In genomic region chr4:139244176-139244575, GRCm38 (mm10) we compare ENCODE assay signal across 14 mouse cellular contexts. TPM values are rescaled to one million over a fixed set of nuclear protein-coding genes. Genes with fewer than 3 reads are reported as not detected.
A peak's percentile ranks its signal among the peaks of the same experiment; 100 is the strongest.
DNase-seq lines count a peak whose midpoint lies in the region; ATAC-seq lines count a peak whose summit lies in the region.
"Had no signal": no experiment of that assay in that cellular context is flagged by ENCODE, and none has a peak within 500 bp of the region (broad histone marks: within the 10 kb centered on the region; RNA-seq: fewer than 3 reads in every experiment).

No protein-coding gene starts in this region.

- no peak for DNase-seq in heart, embryonic 10.5 days (ENCODE audit: low spot score)
- no peak for DNase-seq in heart, postnatal 36 days
- DNase-seq in kidney, adult 9 months, result no peak
- DNase-seq in brain, adult 2 months (ENCODE audit: low read depth, low spot score), result peak; percentile 36
- DNase-seq in limb, embryonic 10.5 days (ENCODE audit: low spot score), result no peak
- DNase-seq: cerebellum, adult 11-12 months; gastrocnemius, postnatal 36 days; kidney, postnatal 36 days; layer of hippocampus, postnatal 36 days; right cerebral cortex, postnatal 4 days; thymus, adult 2 months had no signal

- H3K27ac ChIP-seq in heart, embryonic 10.5 days, result peak overlapping the region; percentile 39
- H3K27ac ChIP-seq in kidney, embryonic 16.5 days (ENCODE audit: low read length), result peak overlapping the region; percentile 39
- H3K27ac ChIP-seq in limb, embryonic 10.5 days, result peak overlapping the region; percentile 87; the same call in 1 of the 2 replicates

- 85% methylated on average over 3 of the region's 3 CpGs for WGBS in heart, embryonic 10.5 days
- 49% methylated on average over 3 of the region's 3 CpGs for WGBS in kidney, embryonic 16.5 days
- 87% methylated on average over 3 of the region's 3 CpGs for WGBS in limb, embryonic 10.5 days

- intact Hi-C loops in heart, postnatal 36 days (cut with DNase I), result no loop called here

- H3K9ac ChIP-seq in kidney, embryonic 16.5 days (replicated peaks; ENCODE audit: low read length), result no peak overlapping the region

- H3K27me3 ChIP-seq in heart, embryonic 10.5 days (ENCODE audit: insufficient read depth, poor library complexity, severe bottlenecking), result no peaks in the 10 kb centered on the region
- H3K27me3 ChIP-seq in kidney, embryonic 16.5 days (ENCODE audit: insufficient read depth, low read length), result no peaks in the 10 kb centered on the region
- no peaks in the 10 kb centered on the region for H3K27me3 ChIP-seq in limb, embryonic 10.5 days (ENCODE audit: low read depth, poor library complexity, severe bottlenecking)

- peaks cover 53% of the 10 kb centered on the region for H3K36me3 ChIP-seq in heart, embryonic 10.5 days
- peaks cover 16% of the 10 kb centered on the region; the same call in 1 of the 2 replicates for H3K36me3 ChIP-seq in kidney, embryonic 16.5 days (ENCODE audit: insufficient read depth, low read length)
- peaks cover 44% of the 10 kb centered on the region for H3K36me3 ChIP-seq in limb, embryonic 10.5 days

- H3K9me3 ChIP-seq in heart, embryonic 10.5 days, result no peaks in the 10 kb centered on the region
- H3K9me3 ChIP-seq in kidney, embryonic 16.5 days (ENCODE audit: low read length), result no peaks in the 10 kb centered on the region
- H3K9me3 ChIP-seq in limb, embryonic 10.5 days (replicated peaks), result no peaks in the 10 kb centered on the region

- peaks cover 74% of the 10 kb centered on the region for H3K4me1 ChIP-seq in heart, embryonic 10.5 days
- peaks cover 66% of the 10 kb centered on the region for H3K4me1 ChIP-seq in kidney, embryonic 16.5 days (ENCODE audit: insufficient read depth, low read length)
- H3K4me1 ChIP-seq in limb, embryonic 10.5 days, result peaks cover 90% of the 10 kb centered on the region

- H3K4me3 ChIP-seq in heart, embryonic 10.5 days, result no peak overlapping the region
- no peak overlapping the region for H3K4me3 ChIP-seq in kidney, embryonic 16.5 days (ENCODE audit: low read length)
- H3K4me3 ChIP-seq in limb, embryonic 10.5 days, result no peak overlapping the region
- H3K4me3 ChIP-seq: erythroblast, embryonic 14.5 days had no signal

- ATAC-seq in kidney, embryonic 16.5 days (ENCODE audit: low FRiP score, low TSS enrichment), result no peak
- ATAC-seq in cerebellum, adult (ENCODE audit: insufficient number of reproducible peaks, low FRiP score, low TSS enrichment), result no peak

- no peak overlapping the region for H3K4me2 ChIP-seq in kidney, embryonic 16.5 days (replicated peaks; ENCODE audit: low read depth, low read length)

RNA-seq across cellular contexts. Expression of gene Capzb, which starts 51.5 kb away (rescaled TPM):
- polyA plus RNA-seq in heart, embryonic 10.5 days (2016; fragmentation: Nextera tagmentation; extraction: Ambion mirVana), result 450 and 452 TPM in 2 replicates
- total RNA-seq in heart, postnatal 36 days (2021), result 100 to 1,000 TPM; 393 to 443 TPM
- 405 and 415 TPM in 2 replicates for polyA plus RNA-seq in kidney, embryonic 16.5 days (2015; fragmentation: Nextera tagmentation; extraction: Ambion mirVana)
- 385 and 390 TPM in 2 replicates for polyA plus RNA-seq in limb, embryonic 10.5 days (2016; fragmentation: Nextera tagmentation; extraction: Ambion mirVana)
